Mouse (Mus musculus): Measurements from ENCODE around the gene Prkcb. TPM values are rescaled to one million over a fixed set of nuclear protein-coding genes. Genes with fewer than 3 reads are reported as not detected.
"Not testable (repeated sequence)": the region's sequence is repeated elsewhere in the genome, so short reads cannot be mapped to it uniquely, and the experiment has no call there.

The Prkcb gene
- polyA plus RNA-seq (2016; fragmentation: Nextera tagmentation; extraction: Ambion mirVana) = 9.0 and 10.5 TPM in 2 replicates

DNA sequence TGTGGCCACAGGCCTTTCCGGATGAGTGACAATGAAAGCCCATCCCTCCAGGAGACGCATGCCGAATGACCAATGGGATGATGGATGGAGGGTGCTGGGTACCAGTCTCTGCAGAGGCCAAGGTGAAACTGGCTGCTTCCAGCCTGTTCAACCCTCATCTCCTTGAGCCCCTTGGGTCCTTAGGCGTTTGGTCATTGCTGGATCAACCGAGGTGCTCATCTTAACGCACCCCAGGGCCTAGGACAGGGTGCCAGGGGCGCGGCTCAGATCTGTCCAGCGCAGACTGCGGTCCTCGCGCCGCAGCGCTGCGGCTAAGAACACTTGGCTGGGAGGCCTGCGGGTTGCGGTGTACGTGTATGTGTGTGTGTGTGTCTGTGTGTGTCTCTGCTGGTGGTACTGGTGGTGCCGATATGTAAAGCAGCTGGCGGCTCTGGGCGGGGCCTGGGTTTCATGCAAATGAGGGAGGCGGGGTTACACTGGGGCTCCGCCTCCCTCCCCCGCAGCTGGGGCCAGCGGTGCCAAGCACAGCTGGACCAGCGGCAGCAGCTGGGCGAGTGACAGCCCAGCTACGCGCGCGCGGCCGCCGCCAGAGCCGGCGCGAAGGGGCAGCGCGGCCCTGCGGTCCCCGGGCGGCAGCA lies at the start of gene Prkcb:
Prkcb (plus strand) TSS at position 147 of the 638 bp plus-strand sequence.
- no peaks in the 10 kb centered on the region for H3K9me3 ChIP-seq (replicated peaks)
- no peaks in the 10 kb centered on the region for H3K36me3 ChIP-seq
- no peak within 1 kb of the TSS; the same call in 1 of the 2 replicates for H3K27ac ChIP-seq (ENCODE audit: poor library complexity, severe bottlenecking)
- ATAC-seq (ENCODE audit: insufficient number of reproducible peaks, low FRiP score) = peak; percentile 90
- 8% methylated on average over 42 of the region's 42 CpGs for WGBS
- peaks cover 42% of the 10 kb centered on the region for H3K27me3 ChIP-seq (replicated peaks)
- peak within 1 kb of the TSS; percentile 83 for H3K4me3 ChIP-seq
- peak within 1 kb of the TSS; percentile 70 for H3K9ac ChIP-seq
- H3K4me1 ChIP-seq (replicated peaks) = peaks cover 17% of the 10 kb centered on the region
- peak within 1 kb of the TSS; percentile 99 for H3K4me2 ChIP-seq

DNA sequence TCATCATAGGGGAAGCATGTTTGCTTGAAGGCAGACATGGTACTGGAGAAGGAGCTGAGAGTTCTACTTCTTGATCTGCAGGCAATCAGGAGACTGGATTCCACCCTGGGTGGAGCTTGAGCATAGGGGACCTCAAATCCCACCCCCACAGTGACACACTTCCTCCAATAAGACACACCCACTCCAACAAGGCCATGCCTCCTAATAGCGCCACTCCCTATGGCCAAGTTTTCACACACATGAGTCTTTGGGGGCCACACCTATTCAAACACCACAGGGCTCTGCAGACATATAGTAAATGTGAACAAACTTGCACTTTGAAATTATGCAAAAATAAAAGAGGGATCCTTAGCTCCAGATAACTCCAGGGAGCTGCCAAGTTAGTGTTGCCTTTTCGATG lies 49.6 kb upstream of the Prkcb start:
- no peak for ATAC-seq (ENCODE audit: insufficient number of reproducible peaks, low FRiP score)
- Histone ChIP-seq H3K27ac (ENCODE audit: poor library complexity, severe bottlenecking) (no peak overlapping the region), H3K4me3 (no peak overlapping the region), H3K9me3 (replicated peaks) (no peaks in the 10 kb centered on the region), H3K9ac (no peak overlapping the region), H3K27me3 (replicated peaks) (no peaks in the 10 kb centered on the region; the same call in 1 of the 2 replicates), H3K4me1 (replicated peaks) (no peaks in the 10 kb centered on the region), H3K36me3 (no peaks in the 10 kb centered on the region), H3K4me2 (no peak overlapping the region)
- WGBS = 91% methylated on average over 2 of the region's 2 CpGs

DNA sequence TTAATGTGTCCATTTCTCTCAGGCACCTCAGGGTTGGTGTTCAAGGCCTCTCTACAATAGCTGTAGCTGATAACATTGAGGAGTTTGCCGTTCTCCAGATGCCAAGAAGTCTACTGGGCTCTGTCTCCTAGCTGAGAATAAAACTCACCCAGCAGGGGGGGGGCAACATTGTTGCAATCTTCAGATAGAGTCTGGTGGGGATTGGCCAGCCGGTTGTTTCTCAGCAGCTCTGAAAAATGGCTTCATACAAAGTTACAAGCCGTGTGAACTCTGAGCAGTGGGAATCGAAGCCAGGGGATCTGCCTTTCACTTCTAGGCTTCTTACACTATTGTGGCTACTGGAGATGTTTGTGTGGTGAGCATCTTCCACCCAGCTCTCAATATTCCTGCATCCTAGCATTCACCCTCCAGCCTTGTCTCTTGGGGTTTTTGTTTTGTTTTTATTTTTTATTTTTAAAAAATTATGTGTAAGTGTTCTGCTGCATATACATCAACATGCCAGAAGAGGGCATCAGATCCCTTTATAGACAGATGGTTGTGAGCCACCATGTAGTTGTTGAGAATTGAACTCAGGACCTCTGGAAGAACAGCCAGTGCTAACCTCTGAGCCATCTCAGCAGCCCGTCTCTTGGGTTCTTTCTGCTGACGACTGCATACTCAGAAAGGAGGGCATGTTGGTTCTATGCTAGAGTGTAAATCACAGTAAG lies 48.0 kb upstream of the Prkcb start:
- Histone ChIP-seq H3K9ac (no peak overlapping the region), H3K4me3 (no peak overlapping the region), H3K36me3 (no peaks in the 10 kb centered on the region), H3K4me2 (no peak overlapping the region), H3K9me3 (replicated peaks) (no peaks in the 10 kb centered on the region), H3K27me3 (replicated peaks) (no peaks in the 10 kb centered on the region; the same call in 1 of the 2 replicates), H3K4me1 (replicated peaks) (no peaks in the 10 kb centered on the region), H3K27ac (ENCODE audit: poor library complexity, severe bottlenecking) (no peak overlapping the region)
- 67% methylated on average over 6 of the region's 6 CpGs for WGBS
- ATAC-seq (ENCODE audit: insufficient number of reproducible peaks, low FRiP score) = no peak

DNA sequence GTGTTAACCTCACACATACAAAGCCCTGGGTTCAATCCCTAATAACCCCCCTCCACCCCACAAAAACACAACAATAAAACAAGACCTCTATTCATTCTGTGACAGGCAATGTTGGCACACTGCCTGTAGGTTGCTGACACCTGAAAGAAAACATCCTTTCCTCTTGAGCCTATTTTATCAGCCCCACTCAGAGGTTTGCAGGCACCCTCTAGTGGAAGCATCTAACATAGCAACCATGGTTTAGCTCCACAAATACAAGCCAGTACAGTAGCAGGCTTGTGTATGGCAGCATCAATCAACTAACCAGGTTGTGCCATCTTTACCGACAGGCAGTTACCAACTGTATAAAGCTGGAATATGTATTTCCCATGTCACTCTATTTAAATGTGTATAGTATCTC lies 46.3 kb upstream of the Prkcb start:
- no peaks in the 10 kb centered on the region for H3K36me3 ChIP-seq
- no peaks in the 10 kb centered on the region; the same call in 1 of the 2 replicates for H3K27me3 ChIP-seq (replicated peaks)
- 43% methylated on average over 1 of the region's 1 CpGs for WGBS
- no peaks in the 10 kb centered on the region for H3K4me1 ChIP-seq (replicated peaks)
- H3K9me3 ChIP-seq (replicated peaks) = no peaks in the 10 kb centered on the region
- no peak for ATAC-seq (ENCODE audit: insufficient number of reproducible peaks, low FRiP score)
- H3K4me2 ChIP-seq = no peak overlapping the region
- H3K27ac ChIP-seq (ENCODE audit: poor library complexity, severe bottlenecking) = no peak overlapping the region
- H3K9ac ChIP-seq = no peak overlapping the region
- no peak overlapping the region for H3K4me3 ChIP-seq

DNA sequence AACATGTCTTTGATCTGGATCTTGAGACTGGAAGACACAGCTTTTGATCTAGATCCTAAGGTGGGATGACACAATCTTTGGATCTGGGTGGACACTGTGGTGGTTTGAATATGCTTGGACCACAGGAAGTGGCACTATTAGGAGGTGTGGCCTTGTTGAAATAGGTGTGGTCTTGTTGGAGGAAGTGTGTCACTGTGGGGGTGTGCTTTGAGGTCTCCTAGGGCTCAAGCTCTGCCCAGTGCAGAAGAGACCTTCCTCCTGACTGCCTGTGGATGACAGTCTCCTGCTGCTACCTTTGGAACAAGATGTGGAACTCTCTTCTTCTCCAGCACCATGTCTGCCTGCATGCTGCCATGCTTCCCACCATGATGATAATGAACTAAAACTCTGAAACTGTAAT lies 45.8 kb upstream of the Prkcb start:
- not testable (repeated sequence) for H3K27me3 ChIP-seq (replicated peaks); ATAC-seq (ENCODE audit: insufficient number of reproducible peaks, low FRiP score); H3K4me2 ChIP-seq

DNA sequence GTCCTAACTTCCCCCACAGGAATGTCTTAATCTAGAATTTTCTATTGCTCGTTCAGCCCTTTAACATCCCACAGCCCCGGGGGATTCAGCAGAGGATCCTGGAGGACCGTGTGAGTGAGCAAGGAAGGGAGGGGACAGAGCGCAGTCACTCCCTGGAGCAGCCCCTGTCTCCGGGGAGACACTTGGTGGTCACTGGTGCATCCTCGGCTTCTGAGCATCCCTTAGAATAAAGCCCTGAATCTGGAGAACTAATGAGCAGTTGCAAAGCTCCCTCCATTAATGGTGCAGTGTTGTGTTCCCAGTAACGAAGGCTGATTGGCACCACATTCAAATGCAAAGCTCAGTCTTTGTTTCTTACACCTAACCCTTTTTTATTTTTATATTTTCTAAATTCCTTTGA lies 44.4 kb upstream of the Prkcb start:
- Histone ChIP-seq H3K4me3 (no peak overlapping the region), H3K4me1 (replicated peaks) (no peaks in the 10 kb centered on the region), H3K27ac (ENCODE audit: poor library complexity, severe bottlenecking) (no peak overlapping the region), H3K27me3 (replicated peaks) (no peaks in the 10 kb centered on the region; the same call in 1 of the 2 replicates), H3K4me2 (no peak overlapping the region), H3K9me3 (replicated peaks) (no peaks in the 10 kb centered on the region), H3K36me3 (no peaks in the 10 kb centered on the region), H3K9ac (no peak overlapping the region)
- no peak for ATAC-seq (ENCODE audit: insufficient number of reproducible peaks, low FRiP score)
- WGBS = 53% methylated on average over 7 of the region's 7 CpGs

More for the DNA sequence above, 45.8 kb upstream of the Prkcb start:
- not testable (repeated sequence) for H3K9me3 ChIP-seq (replicated peaks); H3K4me3 ChIP-seq; H3K27ac ChIP-seq (ENCODE audit: poor library complexity, severe bottlenecking); H3K9ac ChIP-seq; H3K36me3 ChIP-seq; H3K4me1 ChIP-seq (replicated peaks)

DNA sequence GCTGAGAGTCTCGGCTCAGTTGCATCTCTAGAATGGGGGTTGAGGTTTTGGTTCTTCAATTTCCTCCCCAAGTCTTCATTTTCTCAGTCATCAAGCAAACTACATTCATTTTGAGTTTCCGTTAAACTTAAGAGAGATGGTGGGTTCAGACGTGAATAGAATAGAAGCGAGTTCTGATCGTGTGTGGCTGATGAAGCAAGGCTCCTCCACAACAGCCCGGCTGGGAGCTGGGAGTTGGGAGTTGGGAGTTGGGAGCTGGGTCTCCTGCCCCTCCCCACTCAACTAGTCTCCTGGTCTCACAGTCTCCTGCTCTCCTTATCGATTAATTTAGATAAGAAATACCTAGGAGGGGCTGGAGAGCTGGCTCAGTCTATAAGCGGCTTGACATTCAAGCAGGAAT lies 44.0 kb upstream of the Prkcb start:
- no peak for ATAC-seq (ENCODE audit: insufficient number of reproducible peaks, low FRiP score)
- Histone ChIP-seq H3K4me1 (replicated peaks) (no peaks in the 10 kb centered on the region), H3K36me3 (no peaks in the 10 kb centered on the region), H3K4me3 (no peak overlapping the region), H3K27ac (ENCODE audit: poor library complexity, severe bottlenecking) (no peak overlapping the region), H3K9me3 (replicated peaks) (no peaks in the 10 kb centered on the region), H3K27me3 (replicated peaks) (no peaks in the 10 kb centered on the region; the same call in 1 of the 2 replicates), H3K4me2 (no peak overlapping the region), H3K9ac (no peak overlapping the region)
- 56% methylated on average over 8 of the region's 8 CpGs for WGBS

DNA sequence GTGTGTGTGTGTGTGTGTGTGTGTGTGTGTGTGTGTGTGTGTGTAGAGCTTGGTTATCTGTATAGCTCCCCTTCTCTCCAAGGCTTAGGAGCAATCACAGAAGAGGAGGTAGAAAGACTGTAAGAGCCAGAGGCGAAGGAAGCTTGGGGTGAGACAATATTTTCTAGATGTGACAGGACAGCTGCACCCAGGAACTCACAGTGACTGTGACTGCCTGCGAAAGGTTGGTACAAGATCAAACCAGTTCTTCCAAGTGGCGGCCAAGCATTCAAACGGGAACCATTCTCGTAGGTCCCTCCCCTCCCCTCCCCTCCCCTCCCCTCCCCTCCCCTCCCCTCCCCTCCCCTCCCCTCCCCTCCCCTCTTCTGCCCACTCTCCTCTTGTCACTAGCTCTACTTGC lies 42.6 kb upstream of the Prkcb start:
- no peak overlapping the region for H3K9ac ChIP-seq
- no peaks in the 10 kb centered on the region for H3K9me3 ChIP-seq (replicated peaks)
- no peak overlapping the region for H3K4me3 ChIP-seq
- no peak overlapping the region for H3K4me2 ChIP-seq
- no peak overlapping the region for H3K27ac ChIP-seq (ENCODE audit: poor library complexity, severe bottlenecking)
- H3K4me1 ChIP-seq (replicated peaks) = no peaks in the 10 kb centered on the region
- no peak for ATAC-seq (ENCODE audit: insufficient number of reproducible peaks, low FRiP score)
- no peaks in the 10 kb centered on the region; the same call in 1 of the 2 replicates for H3K27me3 ChIP-seq (replicated peaks)
- no peaks in the 10 kb centered on the region for H3K36me3 ChIP-seq
- 40% methylated on average over 5 of the region's 5 CpGs for WGBS

DNA sequence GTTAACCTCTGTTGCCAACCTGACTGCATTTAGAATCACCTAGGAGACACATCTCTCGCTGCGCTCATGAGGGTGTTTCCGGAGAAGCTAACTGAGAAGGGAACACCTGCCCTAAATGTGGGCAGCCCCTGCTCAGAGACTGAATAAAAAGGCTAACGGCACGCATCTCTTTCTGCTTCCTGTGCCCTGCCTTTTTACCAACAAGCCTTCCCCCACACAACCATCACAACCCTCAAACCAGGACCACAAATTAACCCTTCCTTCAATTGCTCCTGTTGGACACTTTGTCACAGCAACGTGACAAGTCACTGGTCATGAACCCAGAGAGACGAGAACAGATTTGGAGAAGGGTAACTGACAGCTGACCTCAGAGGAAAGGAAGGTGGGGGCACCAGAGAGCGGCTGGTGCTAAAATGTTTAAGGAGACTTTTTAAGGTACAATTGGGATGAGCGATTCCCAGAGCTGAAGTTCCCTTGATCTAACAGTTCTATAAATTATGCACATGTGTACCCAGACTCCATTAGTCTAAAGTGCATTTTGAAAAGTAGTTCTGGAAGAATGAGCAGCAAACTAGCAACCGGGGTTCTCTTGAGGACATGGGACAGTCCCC lies 41.2 kb upstream of the Prkcb start:
- no peaks in the 10 kb centered on the region; the same call in 1 of the 2 replicates for H3K27me3 ChIP-seq (replicated peaks)
- no peak for ATAC-seq (ENCODE audit: insufficient number of reproducible peaks, low FRiP score)
- H3K27ac ChIP-seq (ENCODE audit: poor library complexity, severe bottlenecking) = no peak overlapping the region
- no peak overlapping the region for H3K4me3 ChIP-seq
- H3K4me2 ChIP-seq = no peak overlapping the region
- H3K36me3 ChIP-seq = no peaks in the 10 kb centered on the region
- 75% methylated on average over 10 of the region's 10 CpGs for WGBS
- no peak overlapping the region for H3K9ac ChIP-seq
- H3K4me1 ChIP-seq (replicated peaks) = no peaks in the 10 kb centered on the region
- no peaks in the 10 kb centered on the region for H3K9me3 ChIP-seq (replicated peaks)

DNA sequence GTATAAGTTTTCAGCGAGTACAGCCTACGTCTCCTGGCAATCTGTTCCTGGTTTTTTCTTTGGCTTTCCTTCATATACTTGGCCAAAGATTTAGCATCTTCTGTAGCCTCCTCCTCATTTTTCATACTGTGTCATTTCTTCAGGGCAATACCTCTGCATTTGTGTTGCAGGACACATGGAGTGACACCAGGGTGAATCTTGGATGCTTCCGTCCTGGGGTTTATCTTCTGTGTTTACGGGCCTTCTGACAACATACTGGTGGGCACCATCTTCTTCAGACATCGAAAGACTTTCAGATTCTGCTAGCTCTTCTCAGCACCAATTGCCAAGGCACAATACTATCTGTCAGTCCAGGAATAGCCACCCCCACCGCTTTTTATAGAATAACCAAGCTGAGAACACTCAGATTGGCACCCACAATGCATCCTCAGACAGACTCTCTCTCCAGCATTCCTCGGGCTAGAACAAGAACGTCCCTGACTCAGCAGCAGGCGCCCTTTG lies 39.2 kb upstream of the Prkcb start:
- Histone ChIP-seq H3K4me3 (no peak overlapping the region), H3K4me1 (replicated peaks) (no peaks in the 10 kb centered on the region), H3K9ac (no peak overlapping the region), H3K27ac (ENCODE audit: poor library complexity, severe bottlenecking) (no peak overlapping the region), H3K36me3 (no peaks in the 10 kb centered on the region), H3K9me3 (replicated peaks) (no peaks in the 10 kb centered on the region), H3K4me2 (no peak overlapping the region), H3K27me3 (replicated peaks) (no peaks in the 10 kb centered on the region)
- WGBS = 76% methylated on average over 9 of the region's 9 CpGs
- no peak for ATAC-seq (ENCODE audit: insufficient number of reproducible peaks, low FRiP score)
